24 mouse cellular contexts compared by ENCODE assay signal in genomic region chr17:5834798-5835328, GRCm38 (mm10). TPM values are rescaled to one million over a fixed set of nuclear protein-coding genes. Genes with fewer than 3 reads are reported as not detected.
DNase-seq lines count a peak whose midpoint lies in the region; ATAC-seq lines count a peak whose summit lies in the region.
"Had no signal": no experiment of that assay in that cellular context is flagged by ENCODE, and none has a peak within 500 bp of the region (broad histone marks: within the 10 kb centered on the region; RNA-seq: fewer than 3 reads in every experiment).

No protein-coding gene starts in this region.

- no peaks in the 10 kb centered on the region for H3K9me3 ChIP-seq in kidney, embryonic 15.5 days (replicated peaks)
- no peaks in the 10 kb centered on the region for H3K9me3 ChIP-seq in midbrain, embryonic 11.5 days (ENCODE audit: control insufficient read depth, low read length)
- no peaks in the 10 kb centered on the region for H3K9me3 ChIP-seq in midbrain, embryonic 13.5 days
- H3K9me3 ChIP-seq: embryonic facial prominence, embryonic 12.5 days; embryonic facial prominence, embryonic 15.5 days had no signal

- no peak for DNase-seq in frontal cortex, postnatal 25 days (ENCODE audit: low spot score in 2 of 2)
- DNase-seq in kidney, postnatal 10 days: no peak
- DNase-seq in midbrain, embryonic 11.5 days (ENCODE audit: low spot score, missing footprints): peak; percentile 26
- DNase-seq: adrenal gland, postnatal 10 days; adrenal gland, postnatal 36 days; cerebellum, adult 11 months; cerebellum, adult 9-11 months; forebrain, postnatal 0 days; gastrocnemius, postnatal 10 days; heart, adult 11 months; heart, postnatal 14 days; heart, postnatal 4 days had no signal

- WGBS in kidney, embryonic 15.5 days: 24% methylated on average over 3 of the region's 3 CpGs
- WGBS in midbrain, embryonic 11.5 days: 91% methylated on average over 3 of the region's 3 CpGs
- 95% methylated on average over 3 of the region's 3 CpGs for WGBS in midbrain, embryonic 13.5 days

- no peak overlapping the region for H3K9ac ChIP-seq in kidney, embryonic 15.5 days
- no peak overlapping the region for H3K9ac ChIP-seq in midbrain, embryonic 11.5 days (ENCODE audit: low read length)
- H3K9ac ChIP-seq in midbrain, embryonic 13.5 days (replicated peaks): no peak overlapping the region
- H3K9ac ChIP-seq: embryonic facial prominence, embryonic 12.5 days; embryonic facial prominence, embryonic 15.5 days; forebrain, postnatal 0 days; heart, embryonic 13.5 days; hindbrain, embryonic 14.5 days had no signal

- H3K4me2 ChIP-seq in kidney, embryonic 15.5 days: no peak overlapping the region
- H3K4me2 ChIP-seq in midbrain, embryonic 11.5 days: no peak overlapping the region
- H3K4me2 ChIP-seq in midbrain, embryonic 13.5 days (replicated peaks): no peak overlapping the region
- H3K4me2 ChIP-seq: embryonic facial prominence, embryonic 12.5 days; embryonic facial prominence, embryonic 15.5 days; heart, embryonic 13.5 days; hindbrain, embryonic 14.5 days had no signal

- peaks cover 11% of the 10 kb centered on the region; the same call in 1 of the 2 replicates for H3K4me1 ChIP-seq in kidney, embryonic 15.5 days
- no peaks in the 10 kb centered on the region for H3K4me1 ChIP-seq in midbrain, embryonic 11.5 days (ENCODE audit: control insufficient read depth, insufficient read depth, low read length)
- H3K4me1 ChIP-seq in midbrain, embryonic 13.5 days (replicated peaks): no peaks in the 10 kb centered on the region; the same call in 1 of the 2 replicates

- 0 out of 2 replicates have a peak overlapping the region, but pooled peaks have one; percentile 10 for H3K27ac ChIP-seq in kidney, embryonic 15.5 days
- no peak overlapping the region for H3K27ac ChIP-seq in midbrain, embryonic 11.5 days (ENCODE audit: low read depth, low read length)
- no peak overlapping the region for H3K27ac ChIP-seq in midbrain, embryonic 13.5 days
- H3K27ac ChIP-seq: embryonic facial prominence, embryonic 12.5 days; embryonic facial prominence, embryonic 15.5 days; heart, embryonic 13.5 days; hindbrain, embryonic 14.5 days; hindbrain, postnatal 0 days had no signal

- no peaks in the 10 kb centered on the region for H3K27me3 ChIP-seq in kidney, embryonic 15.5 days
- H3K27me3 ChIP-seq in midbrain, embryonic 11.5 days (ENCODE audit: control insufficient read depth, insufficient read depth, low read length): no peaks in the 10 kb centered on the region
- H3K27me3 ChIP-seq in midbrain, embryonic 13.5 days: no peaks in the 10 kb centered on the region
- H3K27me3 ChIP-seq: CH12.LX; embryonic facial prominence, embryonic 12.5 days; embryonic facial prominence, embryonic 15.5 days; heart, embryonic 13.5 days; Patski had no signal

- no peaks in the 10 kb centered on the region for H3K36me3 ChIP-seq in kidney, embryonic 15.5 days
- H3K36me3 ChIP-seq in midbrain, embryonic 11.5 days (ENCODE audit: control insufficient read depth, insufficient read depth, low read length): no peaks in the 10 kb centered on the region
- no peaks in the 10 kb centered on the region for H3K36me3 ChIP-seq in midbrain, embryonic 13.5 days
- H3K36me3 ChIP-seq: embryonic facial prominence, embryonic 12.5 days; embryonic facial prominence, embryonic 15.5 days had no signal

- H3K4me3 ChIP-seq in kidney, embryonic 15.5 days (replicated peaks): no peak overlapping the region
- H3K4me3 ChIP-seq in midbrain, embryonic 11.5 days (ENCODE audit: low read depth, low read length): no peak overlapping the region
- H3K4me3 ChIP-seq in midbrain, embryonic 13.5 days (replicated peaks): no peak overlapping the region
- H3K4me3 ChIP-seq: embryonic facial prominence, embryonic 12.5 days; embryonic facial prominence, embryonic 15.5 days; heart, embryonic 13.5 days had no signal

- ATAC-seq in frontal cortex, adult (ENCODE audit: low TSS enrichment): peak; percentile 20; the same call in 1 of the 2 replicates
- ATAC-seq in kidney, embryonic 15.5 days (replicated peaks; ENCODE audit: low FRiP score): peak; percentile 62
- no peak for ATAC-seq in midbrain, embryonic 11.5 days (ENCODE audit: low FRiP score)
- no peak for ATAC-seq in midbrain, embryonic 13.5 days
- ATAC-seq: forebrain, embryonic 14.5 days; forebrain, postnatal 0 days; hindbrain, postnatal 0 days; inflammation-experienced regulatory T-cells, adult 6 months; Patski had no signal

RNA-seq across cellular contexts. Expression of gene Snx9, which starts 6.3 kb away (rescaled TPM):
- polyA plus RNA-seq in kidney, embryonic 15.5 days (2015; fragmentation: Nextera tagmentation; extraction: Ambion mirVana): 34.8 and 36.4 TPM in 2 replicates
- polyA plus RNA-seq in midbrain, embryonic 11.5 days (2014; fragmentation: Nextera tagmentation; extraction: Ambion mirVana): 16.7 and 21.7 TPM in 2 replicates
- 6.6 and 7.4 TPM in 2 replicates for polyA plus RNA-seq in midbrain, embryonic 13.5 days (2015; fragmentation: Nextera tagmentation; extraction: Ambion mirVana)

Comparison
In these comparisons a context has a peak if more than half of its experiments do, and no peak if none do; other contexts are left out.
1. ATAC-seq: peak in frontal cortex, adult (single experiment) and kidney, embryonic 15.5 days (single experiment); none in midbrain, embryonic 11.5 days (single experiment) and midbrain, embryonic 13.5 days (single experiment).